Mouse (Mus musculus): ENCODE results near the gene Megf11.
A peak's percentile ranks its signal among the peaks of the same experiment; 100 is the strongest.

Megf11 gene

DNA sequence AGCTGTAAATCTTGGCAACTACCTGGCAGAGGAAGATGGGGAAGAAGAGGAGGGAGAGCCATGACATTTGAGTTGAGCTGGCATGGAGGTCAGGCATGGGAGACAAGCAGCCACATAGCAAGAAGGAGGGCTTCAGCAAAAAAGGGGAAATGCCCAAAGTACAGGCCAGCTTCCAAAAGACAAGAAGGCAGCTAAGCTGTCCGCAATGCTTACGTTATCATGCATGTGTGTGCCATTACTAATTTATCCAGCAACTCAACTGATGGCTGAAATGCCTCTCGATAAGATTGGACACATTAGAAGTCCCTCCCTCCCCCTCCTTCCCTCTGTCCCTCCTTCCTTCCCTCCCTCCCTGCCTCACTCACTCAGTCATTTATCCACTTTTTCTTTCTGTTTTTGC is 260.0 kb downstream of the Megf11 start:
- no peak for DNase-seq (ENCODE audit: low read depth, low spot score)

DNA sequence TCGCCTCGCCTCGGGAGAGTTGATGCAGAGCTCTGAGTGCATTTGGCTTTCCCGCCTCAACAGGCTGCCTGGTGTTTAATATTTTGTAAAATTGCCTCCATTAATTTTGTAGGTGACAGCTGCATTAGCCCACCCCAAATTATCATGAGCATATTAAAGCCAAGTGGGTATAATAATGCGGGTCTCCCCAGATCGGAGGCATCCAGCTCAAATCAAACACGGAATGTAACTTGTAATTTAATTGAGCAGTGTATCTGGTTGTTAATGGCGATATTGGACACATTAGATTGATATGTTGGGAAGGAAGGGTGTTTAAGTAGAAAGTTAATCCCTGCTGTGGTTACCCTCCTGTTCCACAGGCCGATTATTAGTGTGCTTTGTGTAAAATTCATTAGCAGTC is 264.0 kb downstream of the Megf11 start:
- no peak for DNase-seq (ENCODE audit: low read depth, low spot score)

DNA sequence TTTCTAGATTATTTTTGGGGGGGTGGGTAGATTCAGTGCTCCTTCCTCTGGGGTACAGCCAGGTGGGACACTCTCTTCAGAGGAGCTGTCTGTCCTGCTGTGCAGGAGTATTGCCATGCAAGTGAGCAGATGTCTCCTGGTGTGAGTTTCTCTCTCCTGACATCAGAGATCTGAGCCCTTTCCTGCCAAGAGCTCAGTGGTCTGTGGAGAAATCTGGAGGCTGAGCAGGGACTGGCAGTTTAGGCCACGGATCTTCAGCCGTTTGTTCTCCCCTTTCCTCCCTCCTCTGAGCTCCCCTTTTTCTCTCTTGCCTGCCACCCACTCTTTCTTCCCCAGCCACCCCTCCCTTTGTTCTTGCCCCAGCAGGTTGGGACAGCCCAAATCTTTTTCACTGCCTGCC is 264.5 kb downstream of the Megf11 start:
- DNase-seq (ENCODE audit: low read depth, low spot score) = no peak

DNA sequence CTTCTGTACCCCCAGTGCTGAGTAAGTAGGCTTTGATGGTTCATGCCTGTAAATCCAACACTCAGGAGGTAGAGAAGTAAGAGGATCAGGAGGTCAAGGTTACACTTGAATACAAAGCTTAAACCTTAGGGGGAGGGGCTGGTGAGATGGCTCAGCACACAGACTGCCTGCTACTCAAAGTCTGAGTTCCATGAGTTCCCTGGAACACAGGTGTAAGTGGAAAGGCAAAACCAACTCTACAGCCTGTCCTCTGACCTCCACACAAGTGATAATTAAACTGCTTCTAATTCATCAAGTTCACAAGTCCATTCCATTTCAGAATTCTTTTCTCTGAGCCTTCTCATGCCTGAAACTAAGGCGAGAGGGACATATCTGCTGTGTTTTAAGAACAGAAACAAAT is 265.8 kb downstream of the Megf11 start:
- peak; percentile 32 for DNase-seq (ENCODE audit: low read depth, low spot score)

DNA sequence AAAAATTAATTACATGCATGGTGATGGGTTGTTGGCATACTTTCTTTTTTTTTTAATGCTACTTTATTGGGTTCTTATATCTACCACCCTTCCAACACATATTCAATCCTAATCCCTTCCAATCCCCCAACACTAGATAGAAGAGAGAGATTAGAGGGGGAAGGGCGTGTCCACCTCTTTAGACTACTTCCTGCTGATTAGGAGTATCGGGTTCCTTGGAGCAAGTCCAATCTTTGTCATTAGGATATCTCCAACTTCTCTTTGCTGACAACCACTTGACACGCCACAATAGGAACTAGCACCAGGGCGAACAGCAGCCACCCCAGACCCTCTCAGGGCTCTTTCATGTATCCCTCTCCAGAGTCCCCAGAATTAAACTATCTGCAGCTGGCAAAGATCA is 266.3 kb downstream of the Megf11 start:
- no peak for DNase-seq (ENCODE audit: low read depth, low spot score)

DNA sequence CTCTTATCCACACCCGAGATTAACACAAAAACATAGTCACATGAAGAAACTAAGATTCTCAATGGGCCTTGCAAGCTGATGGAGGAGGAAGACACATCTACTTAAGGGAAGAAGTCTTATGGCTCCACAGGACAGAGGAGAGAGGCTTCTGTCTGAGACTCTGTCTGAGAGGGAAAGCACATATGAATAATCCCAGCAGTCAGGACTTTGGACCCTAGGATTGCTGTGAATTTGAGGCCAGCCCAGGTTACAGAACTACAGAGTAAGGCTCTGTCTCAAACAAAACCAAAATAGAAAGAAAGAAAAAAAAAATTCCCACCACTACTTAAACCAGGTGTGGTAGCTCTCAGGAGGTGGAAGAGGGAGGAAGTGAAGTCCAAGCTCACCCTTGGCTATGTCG is 266.7 kb downstream of the Megf11 start:
- no peak for DNase-seq (ENCODE audit: low read depth, low spot score)

DNA sequence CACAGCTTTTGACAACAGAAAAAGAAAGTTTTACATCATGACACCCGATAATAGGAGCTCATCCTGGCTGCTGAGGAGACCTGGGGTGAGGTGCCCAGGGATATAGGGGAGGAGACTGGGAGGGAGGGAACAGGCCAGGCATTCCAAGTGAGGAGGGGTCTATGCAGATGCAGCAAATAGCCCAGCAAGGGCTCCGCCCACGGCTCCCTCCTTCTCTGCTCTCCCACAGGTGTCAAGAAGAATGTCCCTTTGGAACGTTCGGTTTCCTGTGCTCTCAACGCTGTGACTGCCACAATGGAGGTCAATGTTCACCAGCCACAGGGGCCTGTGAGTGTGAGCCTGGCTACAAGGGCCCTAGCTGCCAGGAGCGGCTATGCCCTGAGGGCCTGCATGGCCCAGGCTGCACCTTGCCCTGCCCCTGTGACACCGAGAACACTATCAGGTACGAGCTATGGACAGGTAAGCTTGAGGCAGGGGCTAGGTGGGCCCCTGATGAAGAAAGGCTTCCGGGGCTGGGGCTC is 267.5 kb downstream of the Megf11 start:
- peak; percentile 76 for DNase-seq (ENCODE audit: low read depth, low spot score)

DNA sequence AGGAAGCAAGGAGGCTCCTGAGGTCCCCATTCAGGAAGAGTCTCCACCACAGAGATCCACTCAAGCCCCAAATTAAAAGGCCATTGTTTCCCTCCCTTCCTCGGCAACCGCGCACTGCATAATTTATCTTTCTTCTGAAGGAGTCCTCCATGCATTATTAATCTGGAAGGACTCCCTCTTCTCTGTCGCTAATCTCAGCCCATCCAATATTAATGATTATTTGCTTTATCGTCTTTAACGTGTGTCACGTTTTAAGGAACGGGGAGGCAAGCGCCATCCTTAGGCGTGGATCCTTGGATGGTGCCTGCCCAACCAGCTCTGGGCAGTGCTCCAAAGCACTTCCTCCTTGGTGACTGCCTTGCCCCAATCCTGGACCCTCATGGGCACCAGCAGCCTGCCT is 269.3 kb downstream of the Megf11 start:
- no peak for DNase-seq (ENCODE audit: low read depth, low spot score)

DNA sequence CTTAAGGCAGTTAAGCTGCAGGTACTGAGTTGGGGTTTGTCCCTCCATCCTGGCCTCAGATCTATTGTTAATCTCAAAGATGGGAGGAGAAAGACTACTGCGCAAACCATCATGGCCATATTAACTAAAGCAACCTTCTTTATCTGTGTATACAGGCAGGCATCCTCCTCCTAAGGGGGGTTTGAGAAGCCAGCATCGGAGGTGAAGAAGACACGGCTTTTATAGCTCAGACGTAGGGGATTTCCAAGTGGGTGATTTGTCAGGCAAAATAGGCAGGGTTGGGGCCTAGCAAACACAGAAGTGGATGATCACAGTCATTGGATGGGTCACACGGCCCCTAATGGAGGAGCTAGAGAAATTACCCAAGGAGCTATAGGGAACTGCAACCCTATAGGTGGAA is 271.2 kb downstream of the Megf11 start:
- DNase-seq (ENCODE audit: low read depth, low spot score) = no peak

DNA sequence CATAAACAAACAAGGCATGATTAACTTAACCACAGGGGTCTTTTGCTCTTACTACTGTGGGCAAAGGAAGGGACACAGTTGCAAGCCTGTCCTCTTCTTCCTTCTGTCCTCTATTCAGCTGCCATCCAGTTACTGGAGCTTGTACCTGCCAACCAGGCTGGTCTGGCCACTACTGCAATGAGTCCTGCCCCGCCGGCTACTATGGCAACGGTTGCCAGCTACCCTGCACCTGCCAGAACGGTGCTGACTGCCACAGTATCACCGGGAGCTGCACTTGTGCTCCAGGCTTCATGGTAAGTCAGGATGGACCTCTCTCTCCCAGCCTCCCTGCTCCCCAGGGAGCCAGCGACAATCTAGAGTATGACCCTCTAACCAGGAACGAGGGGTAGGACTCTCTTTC is 274.8 kb downstream of the Megf11 start:
- no peak for DNase-seq (ENCODE audit: low read depth, low spot score)

DNA sequence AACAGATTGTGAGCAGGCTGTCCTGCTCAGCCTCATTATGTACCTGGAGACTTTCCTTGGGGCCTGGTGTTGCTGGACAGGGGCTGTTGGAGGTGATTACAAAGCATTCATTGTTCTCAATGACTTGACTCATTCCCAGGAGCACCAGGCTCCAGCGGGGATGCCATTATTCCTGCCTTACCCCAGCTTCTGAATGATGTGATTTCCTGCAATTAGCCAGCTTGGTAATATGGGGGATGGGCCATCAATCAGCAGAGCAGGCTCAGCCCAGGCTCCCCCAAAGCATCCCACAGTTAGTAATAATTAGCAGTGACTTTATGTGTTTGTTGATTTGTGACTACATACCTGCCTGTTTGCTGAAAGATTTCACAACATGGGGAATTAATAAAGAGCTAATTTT is 279.2 kb downstream of the Megf11 start:
- DNase-seq (ENCODE audit: low read depth, low spot score) = no peak

DNA sequence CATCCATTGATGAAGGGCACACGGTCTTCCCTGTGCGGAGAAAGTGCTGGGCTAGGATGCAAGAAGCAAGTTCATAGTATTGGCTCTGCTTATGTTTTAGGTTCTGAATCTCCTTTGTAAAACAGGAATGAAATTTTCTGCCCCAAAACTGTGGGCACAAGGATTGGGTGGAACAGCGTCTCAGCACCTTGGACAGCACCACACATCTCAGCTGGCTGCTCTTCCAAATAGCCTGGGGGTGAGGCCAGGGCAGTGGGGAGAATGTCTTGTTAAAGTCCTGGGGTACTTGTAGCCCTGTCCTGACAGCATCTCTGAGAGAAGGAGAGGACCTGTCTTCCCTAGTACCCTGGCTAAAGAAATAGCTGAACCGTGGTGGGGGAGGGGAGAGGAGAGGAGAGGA is 281.1 kb downstream of the Megf11 start:
- DNase-seq (ENCODE audit: low read depth, low spot score) = peak; percentile 63

DNA sequence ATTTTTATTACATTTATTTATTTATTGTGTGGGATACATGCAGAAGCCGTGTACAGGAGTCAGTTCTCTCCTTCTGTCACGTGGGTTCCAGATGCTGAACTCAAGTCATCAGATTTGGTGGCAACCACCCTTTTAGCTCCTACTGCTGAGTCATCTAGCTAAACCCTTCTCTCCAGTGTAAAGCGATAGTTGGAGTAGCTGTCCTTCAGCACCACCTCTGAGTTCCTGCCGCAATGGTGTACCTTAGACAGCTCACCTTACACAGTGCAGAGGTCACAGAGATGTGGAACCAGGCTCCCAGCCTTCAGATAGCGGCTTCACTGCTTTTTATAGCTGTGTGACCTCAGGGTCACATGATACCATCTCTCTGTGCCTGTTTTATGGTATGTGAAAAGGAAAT is 282.1 kb downstream of the Megf11 start:
- DNase-seq (ENCODE audit: low read depth, low spot score) = peak; percentile 90

DNA sequence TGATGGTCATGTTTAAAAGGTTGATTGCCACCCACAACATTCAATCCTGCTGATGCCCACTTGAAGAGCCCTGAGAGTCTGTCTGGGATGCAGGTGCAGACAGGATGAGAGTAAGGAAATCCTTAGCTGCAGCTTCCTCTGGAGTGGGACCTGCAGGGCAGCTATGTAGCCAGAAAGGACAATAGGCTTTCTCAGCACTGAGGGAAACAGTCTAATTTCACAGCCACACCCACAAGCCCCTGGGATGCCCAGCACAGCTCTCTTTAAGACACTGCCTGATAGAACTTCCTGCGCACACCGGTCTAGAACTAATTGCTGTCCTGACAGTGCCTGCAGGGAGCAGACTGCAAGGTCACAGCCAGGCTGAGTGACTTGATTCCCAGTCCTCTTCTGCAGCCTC is 282.6 kb downstream of the Megf11 start:
- DNase-seq (ENCODE audit: low read depth, low spot score) = peak; percentile 64

DNA sequence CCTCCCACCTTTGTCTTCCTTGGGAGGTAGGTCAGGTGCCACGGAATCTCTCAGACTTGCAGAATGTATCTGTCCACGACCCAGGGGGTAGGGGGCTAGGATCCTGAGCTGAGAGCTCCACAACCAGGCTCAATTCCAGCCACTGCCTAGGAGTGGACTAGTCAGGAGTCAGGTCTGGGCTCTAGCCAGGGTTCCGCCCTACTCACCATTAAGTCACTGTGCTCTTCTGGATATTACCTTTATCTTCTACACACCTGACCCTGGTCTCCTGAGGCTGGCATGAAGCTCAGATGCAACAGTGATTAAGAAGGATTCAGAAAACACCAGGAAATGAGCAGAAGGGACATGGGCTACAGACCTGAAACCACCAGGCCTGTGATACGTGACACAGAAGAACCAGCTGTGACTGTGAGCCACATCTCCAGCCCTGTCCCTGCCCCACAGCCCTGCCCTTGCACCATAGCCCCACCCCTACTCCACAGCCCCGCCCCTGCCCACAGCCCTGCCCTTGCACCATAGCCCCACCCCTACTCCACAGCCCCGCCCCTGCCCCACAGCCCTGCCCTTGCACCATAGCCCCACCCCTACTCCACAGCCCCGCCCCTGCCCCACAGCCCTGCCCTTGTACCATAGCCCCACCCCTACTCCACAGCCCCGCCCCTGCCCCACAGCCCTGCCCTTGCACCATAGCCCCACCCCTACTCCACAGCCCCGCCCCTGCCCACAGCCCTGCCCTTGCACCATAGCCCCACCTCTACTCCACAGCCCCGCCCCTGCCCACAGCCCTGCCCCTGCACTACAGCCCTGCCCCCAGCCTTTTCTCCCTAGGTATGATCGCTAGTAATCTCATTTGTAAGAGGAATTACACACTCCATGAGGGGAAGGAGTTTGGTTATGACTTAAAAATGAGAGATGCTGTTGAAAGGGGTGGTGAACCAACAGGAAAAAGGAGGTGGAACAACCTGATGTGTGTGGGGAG is 286.2 kb downstream of the Megf11 start:
- peak; percentile 78 for DNase-seq (ENCODE audit: low read depth, low spot score)

DNA sequence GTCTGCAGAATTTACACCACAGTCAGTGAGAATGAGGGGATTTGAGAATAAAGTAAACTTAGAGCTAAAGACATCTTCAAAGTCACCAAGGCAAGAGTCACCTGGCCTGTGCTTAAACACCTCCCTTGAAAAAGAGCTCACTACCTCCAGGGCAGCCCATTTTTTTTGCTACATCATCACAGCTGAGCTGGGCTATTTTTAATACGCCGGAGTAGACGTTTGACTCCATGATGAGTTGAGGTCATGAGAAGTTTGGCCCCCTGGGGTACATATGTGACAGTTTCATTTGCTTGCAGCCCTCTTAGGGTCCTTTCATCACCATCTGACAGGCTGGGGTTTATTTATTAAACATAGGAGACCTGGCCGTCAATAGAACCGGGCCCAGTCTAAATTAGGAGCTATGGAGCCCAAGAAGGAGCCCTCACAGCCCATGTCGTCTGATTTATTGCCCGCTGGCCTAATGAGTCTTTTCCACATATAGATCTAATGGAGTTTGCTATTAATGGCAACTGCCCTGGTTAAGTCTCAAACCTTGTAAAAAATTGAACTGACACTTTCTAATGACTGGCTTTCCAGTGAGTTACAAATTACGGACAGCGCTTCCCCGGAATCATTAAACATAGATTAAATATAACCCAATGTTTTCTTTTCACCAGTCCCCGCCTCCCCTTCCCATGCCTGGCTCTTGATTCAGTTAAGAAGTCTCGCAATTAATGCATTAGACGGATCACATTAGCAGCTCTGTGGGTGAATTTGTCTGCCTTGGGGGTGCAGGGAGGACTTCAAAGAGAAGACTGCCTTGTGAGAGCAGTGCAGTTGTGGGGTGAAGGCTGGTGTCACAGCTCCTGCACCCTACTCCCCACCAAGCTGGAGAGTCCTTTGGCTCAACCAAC is 301.9 kb downstream of the Megf11 start:
- DNase-seq (ENCODE audit: low read depth, low spot score) = no peak

DNA sequence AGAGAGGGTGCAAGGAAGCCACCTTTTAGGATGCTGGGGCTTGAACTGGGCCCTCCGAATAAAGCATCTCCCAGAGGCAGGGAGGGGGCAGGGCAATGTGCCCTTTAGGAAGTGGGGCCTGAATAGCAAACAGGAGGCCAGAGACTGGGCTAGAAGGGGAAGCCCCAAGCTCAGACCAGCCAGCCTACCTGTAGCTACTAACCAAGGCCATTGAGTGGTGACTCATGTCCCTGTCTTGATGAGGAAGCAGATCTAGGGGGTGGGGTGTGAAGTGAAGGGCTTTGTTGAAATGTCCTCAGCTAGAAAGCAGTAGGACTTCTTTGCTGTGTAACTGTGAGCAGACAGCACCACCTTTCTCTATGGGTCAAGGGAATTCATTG is 302.6 kb downstream of the Megf11 start:
- no peak for DNase-seq (ENCODE audit: low read depth, low spot score)

DNA sequence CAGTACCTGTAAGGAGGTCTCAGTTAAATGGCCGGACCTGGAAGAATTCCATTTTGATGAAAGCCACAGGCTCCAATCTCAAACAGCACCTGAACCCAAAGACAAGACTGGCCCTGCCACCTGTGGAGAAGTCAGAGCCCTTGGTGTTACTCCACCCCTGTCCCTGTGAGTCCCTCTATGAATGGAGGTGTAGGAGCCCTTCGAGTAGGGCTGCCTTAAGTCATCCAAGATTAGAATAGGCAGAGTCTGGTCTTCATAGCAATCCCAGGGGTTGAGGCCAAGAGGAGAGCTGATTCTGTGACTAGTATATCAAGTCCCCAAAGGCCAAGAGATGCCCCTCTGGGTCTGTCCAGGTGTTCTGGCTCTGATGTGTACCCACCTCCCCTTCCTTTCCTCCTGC is 305.3 kb downstream of the Megf11 start:
- no peak for DNase-seq (ENCODE audit: low read depth, low spot score)

DNA sequence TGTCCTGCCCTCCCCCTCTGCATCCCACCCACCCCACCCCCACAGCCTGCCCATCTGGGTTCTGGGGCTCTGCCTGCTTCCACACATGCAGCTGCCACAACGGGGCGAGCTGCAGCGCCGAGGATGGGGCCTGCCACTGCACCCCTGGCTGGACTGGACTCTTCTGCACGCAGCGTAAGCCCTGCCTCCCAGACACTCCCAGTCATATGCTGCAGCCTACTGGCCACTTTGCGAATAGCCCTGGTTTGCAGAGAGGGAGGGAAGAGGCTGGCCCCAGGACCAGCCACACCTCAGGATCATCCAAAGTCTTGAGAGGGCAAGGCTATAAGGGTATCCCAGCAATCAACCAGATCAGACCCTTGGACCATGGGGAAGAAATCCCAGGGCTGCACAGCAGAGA is 305.8 kb downstream of the Megf11 start:
- DNase-seq (ENCODE audit: low read depth, low spot score) = peak; percentile 45

DNA sequence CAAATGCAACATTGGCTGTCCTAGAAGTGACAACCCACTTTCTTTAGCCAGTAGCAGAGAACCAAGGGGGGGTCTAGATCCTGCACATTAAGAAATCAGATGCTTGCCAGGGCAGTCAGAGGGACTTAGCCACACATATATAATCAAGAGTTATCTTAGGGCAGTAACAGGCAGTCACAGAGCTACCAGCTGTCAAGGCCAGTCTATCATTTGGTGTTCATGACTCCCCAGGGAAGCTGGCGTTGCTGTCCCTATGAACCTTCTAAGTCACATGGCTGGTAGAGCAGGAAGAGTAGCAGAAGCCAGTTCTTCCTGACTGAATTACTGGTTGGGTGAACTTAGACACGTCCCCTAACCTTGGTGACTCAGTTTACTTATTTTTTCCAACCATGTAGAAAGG is 307.7 kb downstream of the Megf11 start:
- DNase-seq (ENCODE audit: low read depth, low spot score) = no peak

DNA sequence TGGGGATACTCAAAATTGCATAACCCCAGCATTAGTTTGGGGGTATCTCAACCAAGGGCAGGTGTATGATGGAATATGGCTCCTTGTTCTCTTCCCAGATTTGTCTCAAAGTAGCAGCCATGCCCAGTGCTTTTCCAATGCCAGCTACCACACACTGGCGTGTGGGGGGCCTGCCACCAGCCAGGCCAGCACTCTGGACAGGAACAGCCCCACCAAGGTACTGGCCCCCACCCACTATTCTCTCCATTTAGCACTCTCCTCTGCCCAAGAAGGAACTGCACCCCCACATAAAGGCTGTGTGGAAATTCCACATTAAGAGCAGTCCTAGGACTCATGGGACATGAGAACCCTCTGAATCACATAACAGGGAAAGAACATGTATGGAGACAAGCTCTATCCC is 309.8 kb downstream of the Megf11 start:
- DNase-seq (ENCODE audit: low read depth, low spot score) = no peak

DNA sequence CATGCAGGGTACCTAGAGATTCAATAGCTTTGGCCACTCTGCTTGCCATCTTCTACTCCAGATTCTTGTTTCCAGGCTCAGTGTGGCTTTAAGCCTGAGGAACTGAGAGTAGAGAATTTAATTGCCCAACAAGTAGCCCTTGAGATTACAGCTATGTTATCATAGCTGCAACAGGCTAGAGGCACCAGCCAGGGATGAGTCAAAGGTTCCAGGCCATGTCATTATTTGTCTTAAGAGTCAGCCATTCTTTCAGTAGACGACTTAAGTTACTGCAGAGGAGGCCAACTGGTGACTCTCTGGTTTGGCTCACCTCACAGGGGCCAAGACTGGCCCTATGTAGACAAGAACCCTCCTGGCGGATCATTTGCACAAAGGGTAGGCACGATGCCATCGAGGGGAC is 311.0 kb downstream of the Megf11 start:
- no peak for DNase-seq (ENCODE audit: low read depth, low spot score)
